Mouse (Mus musculus) thymus, postnatal 14 days (tissue): ENCODE results near the gene H2-M1.

Experiments
- DNase-seq: peaks from one replicate; pipeline ENCODE4 v3.0.0; 2021

H2-M1 gene

DNA sequence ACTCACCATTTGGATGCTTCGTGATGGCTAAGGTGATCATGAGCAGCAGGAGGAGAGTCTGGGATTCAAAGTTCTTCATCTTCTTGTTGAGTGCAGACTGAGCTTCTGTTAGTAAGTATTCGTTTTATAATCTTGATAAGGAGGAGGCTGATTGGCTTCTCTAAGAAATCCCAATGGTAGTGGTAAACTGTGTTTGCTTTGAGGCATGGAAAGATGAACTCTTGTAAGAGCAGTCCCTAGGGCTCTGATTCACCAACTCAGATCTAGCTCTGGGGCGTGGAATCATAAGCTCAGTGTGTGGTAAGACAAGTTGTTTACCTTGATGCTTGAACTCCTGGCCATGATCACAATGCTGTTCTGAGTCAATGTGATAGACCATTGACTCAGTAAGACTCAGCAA lies at the start of gene H2-M1:
Gene H2-M1 (minus strand): TSS at position 101 of the 400 bp plus-strand sequence.
- no peak for DNase-seq

DNA sequence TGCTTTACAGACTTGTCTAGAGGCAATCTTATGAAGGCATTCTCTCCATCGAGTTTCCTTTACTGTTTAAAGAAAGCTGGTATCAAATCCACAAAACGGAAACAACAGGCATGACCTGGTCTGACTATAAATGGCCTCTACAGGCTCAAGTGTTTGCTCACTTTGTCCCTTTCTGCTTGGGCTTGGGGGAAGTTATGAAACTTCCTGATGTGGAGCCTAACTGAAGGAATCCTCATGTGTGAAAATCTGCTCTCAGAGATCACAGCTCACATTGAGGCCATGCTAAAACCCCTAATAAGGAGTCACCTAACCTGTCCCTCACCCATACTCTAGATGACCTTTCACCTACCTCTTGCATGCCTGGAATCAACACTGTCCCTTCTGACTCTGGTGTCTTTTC lies 25.7 kb upstream of the H2-M1 start:
- no peak for DNase-seq

DNA sequence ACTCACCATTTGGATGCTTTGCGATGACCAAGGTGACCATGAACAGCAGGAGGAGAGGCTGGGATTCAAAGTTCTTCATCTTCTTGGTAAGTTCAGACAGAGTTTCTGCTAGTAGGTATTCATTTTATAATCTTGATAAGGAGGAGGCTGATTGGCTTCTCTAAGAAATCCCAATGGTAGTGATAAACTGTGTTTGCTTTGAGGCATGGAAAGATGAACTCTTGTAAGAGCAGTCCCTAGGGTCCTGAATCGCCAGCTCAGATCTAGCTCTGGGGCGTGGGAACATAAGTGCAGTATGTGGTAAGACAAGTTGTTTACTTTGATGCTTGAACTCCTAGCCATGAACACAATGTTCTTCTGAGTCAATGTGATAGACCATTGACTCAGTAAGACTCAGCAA lies 29.5 kb downstream of the H2-M1 start, which contains the start of gene H2-M9:
Gene H2-M9 (minus strand): TSS at position 101 of the 400 bp plus-strand sequence.
- no peak for DNase-seq
